Mouse (Mus musculus) CH12.LX (cell line): ENCODE results near the gene Ckap4.

Experiments
- CTCF ChIP-seq, 2 experiments: IDR thresholded peaks in 1 of 2; conservative IDR thresholded peaks in 1 of 2; 2 replicates each; pipeline ENCODE4 v1.5.1; 2011 to 2012; ENCODE audit warnings: low read depth in 2 of 2, low read length in 2 of 2, improper control_type of control experiment in 1 of 2, inconsistent platforms in 1 of 2, mild to moderate bottlenecking in 1 of 2, moderate library complexity in 1 of 2
- ELF1 ChIP-seq: IDR thresholded peaks from 2 replicates; pipeline ENCODE4 v1.6.1; 2014; ENCODE audit warnings: low read depth, mild to moderate bottlenecking, inconsistent platforms, low read length, improper control_type of control experiment
- EP300 ChIP-seq: IDR thresholded peaks from 2 replicates; pipeline ENCODE4 v1.6.1; 2011; ENCODE audit warnings: low read length, improper control_type of control experiment
- KAT2A ChIP-seq: IDR thresholded peaks from 2 replicates; pipeline ENCODE4 v1.6.1; 2012; ENCODE audit warnings: low read length, improper control_type of control experiment, inconsistent platforms; ENCODE audit not compliant: insufficient replicate concordance
- POLR2A ChIP-seq: IDR thresholded peaks from 2 replicates; pipeline ENCODE4 v1.6.1; 2011; ENCODE audit warnings: low read depth, mild to moderate bottlenecking, improper control_type of control experiment, low read length
- POLR2AphosphoS2 ChIP-seq: IDR thresholded peaks from 2 replicates; pipeline ENCODE4 v1.6.1; 2011; ENCODE audit warnings: low read depth, low read length, improper control_type of control experiment
- TCF12 ChIP-seq: IDR thresholded peaks from 2 replicates; pipeline ENCODE4 v1.6.1; 2014; ENCODE audit warnings: low read depth, mild to moderate bottlenecking, inconsistent platforms, low read length, improper control_type of control experiment

- peak; percentile 48 to 60 for TF ChIP-seq CTCF (conservative IDR thresholded peaks at IDR 0.05 in 1 of 2, IDR thresholded peaks at IDR 0.05 in 1 of 2; ENCODE audit: low read depth in 2 of 2, low read length in 2 of 2)
- TF ChIP-seq ELF1 = no peak
- no peak for TF ChIP-seq KAT2A
- TF ChIP-seq POLR2AphosphoS2 = no peak
- no peak for TF ChIP-seq POLR2A
- no peak for TF ChIP-seq TCF12
- no peak for TF ChIP-seq EP300
Observed at GRCm38 (mm10) chr10:84523682-84524081, 10.2 kb downstream of the Ckap4 start.
